Mouse (Mus musculus) T-helper 17 cell (primary cell): ENCODE measurements at regions not wholly inside any gene's neighbourhood (a gene's known extent, or its start where the extent isn't known, plus 50 kb on each side); places are given as distances from the start of the nearest gene placed in this dataset.
"Not testable (repeated sequence)": the region's sequence is repeated elsewhere in the genome, so short reads cannot be mapped to it uniquely, and the experiment has no call there.

ENCODE experiments used
- in situ Hi-C, 2 experiments: fragments of 300-600 bp; cut with MboI, MseI; formaldehyde crosslinking; loops; 1 replicate in 1 of 2; 2 replicates in 1 of 2; pipeline ENCODE4 v1.15.1; 2025; ENCODE audit warnings: high pct_unique_total_duplicates in 2 of 2

DNA sequence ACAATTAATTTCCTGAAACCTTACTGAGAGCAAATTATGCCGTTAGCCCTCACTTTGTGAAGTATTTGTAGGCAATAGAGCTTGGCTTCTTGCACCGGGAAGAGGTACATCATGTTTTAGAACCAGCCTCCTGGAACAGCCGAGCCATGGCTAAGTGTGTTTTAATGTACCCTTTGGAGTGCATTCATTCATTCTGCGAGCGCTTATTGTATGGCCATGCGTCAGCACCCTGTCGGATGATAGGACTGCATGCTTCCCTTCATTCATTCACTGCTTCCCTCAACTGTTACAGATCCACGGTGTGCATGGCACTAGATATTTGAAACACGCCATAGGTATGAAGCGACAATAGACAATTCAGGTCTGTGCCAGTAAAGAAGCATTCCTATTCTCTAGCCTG, 409.4 kb upstream of the Ercc4 start:
- in situ Hi-C loops: no loop called here

DNA sequence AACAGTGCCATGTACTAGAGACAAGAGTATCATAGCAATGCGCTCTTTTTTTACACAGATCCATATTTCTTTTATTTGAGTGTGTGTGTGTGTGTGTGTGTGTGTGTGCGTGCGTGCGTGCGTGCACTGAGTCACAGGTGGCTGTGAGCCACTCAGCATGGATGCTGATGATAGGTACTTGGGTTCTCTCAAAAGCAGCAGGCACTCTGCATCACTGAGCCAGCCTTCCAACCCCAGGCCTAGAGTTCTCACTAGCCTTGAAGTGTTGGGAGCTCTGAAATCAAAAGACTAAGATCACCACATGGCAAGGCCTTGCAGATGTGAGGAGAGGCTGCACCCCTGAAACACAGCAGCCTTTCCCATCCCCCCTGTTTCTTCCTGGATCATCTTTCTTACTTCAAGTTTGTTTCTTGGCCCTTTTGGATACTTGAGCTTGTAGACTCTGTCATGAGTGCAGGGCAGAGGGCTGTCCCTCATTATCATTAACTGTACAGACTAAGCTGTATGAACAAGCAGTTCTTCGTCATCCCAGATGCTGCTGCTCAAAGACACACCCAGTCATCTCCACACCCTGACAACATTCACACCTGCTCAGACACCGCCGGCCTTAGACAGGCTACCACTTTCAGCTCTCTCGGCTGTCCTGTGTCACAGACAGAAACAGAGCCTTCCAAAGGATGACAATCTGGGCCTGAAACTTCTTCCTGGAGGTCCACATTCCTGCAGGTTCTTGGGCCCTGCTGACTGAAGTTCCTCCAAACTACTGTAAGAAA, 405.5 kb upstream of the Ercc4 start:
- in situ Hi-C loops: no loop called here

DNA sequence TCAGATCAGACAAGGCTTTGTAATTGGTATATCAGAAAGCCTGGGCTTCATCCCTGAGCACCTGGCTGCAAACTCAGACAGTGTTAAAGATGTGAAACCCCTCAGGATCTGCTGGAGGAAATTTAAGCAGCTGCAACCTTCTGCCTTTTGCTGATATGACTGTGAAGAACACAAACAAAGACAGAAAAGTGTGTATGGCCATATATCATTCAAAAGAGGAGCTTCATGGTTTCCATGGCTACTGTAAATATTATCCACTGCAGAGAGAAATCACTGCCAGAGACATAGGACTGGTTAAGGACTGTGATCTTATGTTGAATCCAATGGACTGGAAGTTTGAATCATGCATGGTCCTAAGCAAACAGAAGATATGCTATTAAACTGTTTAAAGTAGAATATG, 402.6 kb upstream of the Ercc4 start:
- in situ Hi-C loops: no loop called here

DNA sequence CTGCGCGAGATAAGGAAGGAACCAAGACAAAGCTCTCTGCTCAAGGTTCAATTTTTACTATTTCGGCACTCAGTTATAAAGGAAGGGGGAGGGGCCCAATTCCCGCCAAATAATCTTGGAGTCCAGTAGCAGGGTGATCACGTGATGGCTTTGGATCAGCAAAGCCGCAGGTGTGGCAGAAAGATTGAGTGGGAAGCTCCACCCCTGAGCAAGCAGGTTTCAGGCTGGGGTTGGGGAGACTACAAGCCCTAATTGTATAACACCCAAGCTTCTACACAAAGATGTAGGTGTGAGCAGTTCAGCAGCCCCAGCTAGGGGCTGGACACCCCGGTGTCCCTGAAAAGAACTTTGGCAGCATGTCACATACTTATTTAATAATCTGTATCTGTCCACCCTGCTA, 388.1 kb upstream of the Ercc4 start:
- in situ Hi-C loops: not testable (repeated sequence)

DNA sequence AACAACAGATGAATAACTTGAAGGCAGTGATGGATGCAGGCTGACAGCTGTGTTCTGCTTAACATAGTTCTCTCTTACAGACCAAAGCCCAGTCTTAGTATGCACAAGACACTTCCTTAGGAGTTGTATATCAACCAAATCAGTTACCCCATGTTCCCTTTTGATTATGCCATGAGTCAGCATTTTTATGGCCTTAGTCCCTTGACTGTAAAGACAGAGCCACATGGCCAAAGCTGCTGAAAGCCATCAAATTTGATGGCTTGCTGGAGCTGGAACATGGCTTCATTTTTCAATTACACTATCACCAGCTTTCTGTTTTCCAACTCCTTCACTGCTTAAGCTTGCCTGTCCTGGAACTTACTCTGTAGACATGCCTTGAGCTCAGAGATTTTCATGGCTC, 383.4 kb upstream of the Ercc4 start:
- in situ Hi-C loops: no loop called here

DNA sequence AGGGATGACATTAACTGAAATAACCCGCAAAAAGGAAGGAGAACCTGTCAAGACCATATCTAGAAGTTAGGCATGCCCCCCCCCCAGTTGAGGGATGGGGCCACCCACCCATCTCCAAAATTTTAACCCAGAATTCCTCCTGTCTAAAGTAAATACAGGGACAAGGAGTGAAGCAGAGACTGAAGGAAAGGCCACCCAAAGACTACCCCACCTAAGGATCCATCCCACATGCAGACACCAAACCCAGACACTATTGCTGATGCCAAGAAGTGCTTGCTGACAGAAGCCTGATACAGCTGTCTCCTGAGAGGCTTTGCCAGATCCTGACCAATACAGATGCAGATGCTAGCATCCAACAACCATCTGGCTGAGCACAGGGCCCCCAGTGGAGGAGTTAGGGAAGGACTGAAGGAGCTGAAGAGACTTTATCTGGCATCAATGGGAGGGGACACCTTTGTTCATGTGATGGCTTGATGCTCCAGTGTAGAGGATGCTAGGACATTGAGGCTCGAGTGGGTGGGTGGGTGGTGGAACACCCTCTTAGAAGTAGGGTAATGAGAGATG, 379.2 kb upstream of the Ercc4 start:
- in situ Hi-C loops: not testable (repeated sequence)

DNA sequence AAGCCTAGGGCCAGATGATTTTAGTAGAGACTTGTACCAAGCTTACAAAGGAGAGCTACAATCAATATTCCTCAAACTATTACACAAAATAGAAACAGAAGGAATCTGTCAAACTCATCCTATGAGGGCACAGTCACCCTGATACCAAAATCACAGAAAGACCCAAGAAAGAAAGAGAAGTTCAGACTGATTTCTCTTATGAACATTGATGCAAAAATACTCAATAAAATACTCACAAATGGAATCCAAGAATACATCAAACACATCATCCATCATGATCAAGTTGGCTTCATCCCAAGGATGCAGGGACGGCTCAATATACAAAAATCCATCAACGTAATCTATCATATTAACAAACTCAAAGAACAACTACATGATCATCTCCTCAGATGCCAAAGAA, 377.9 kb upstream of the Ercc4 start:
- in situ Hi-C loops: no loop called here

DNA sequence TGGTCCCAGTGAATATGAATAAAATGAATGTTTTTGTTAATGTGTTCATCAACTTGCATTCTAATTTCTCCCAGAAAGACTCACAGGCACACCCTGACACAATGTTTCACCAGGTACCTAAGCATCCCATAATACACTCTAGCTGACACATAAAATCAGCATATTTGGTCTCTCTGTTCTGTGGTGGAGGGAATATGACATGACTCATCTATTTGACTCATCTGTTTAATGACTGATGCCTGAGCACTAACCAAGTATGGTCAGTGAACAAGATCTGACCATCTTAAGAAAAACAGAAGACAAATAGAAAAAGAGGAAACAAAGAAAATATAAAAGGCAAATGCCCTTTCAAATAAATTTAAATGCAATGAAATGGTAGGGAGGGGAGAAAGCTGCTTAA, 367.0 kb upstream of the Ercc4 start:
- in situ Hi-C loops: no loop called here

DNA sequence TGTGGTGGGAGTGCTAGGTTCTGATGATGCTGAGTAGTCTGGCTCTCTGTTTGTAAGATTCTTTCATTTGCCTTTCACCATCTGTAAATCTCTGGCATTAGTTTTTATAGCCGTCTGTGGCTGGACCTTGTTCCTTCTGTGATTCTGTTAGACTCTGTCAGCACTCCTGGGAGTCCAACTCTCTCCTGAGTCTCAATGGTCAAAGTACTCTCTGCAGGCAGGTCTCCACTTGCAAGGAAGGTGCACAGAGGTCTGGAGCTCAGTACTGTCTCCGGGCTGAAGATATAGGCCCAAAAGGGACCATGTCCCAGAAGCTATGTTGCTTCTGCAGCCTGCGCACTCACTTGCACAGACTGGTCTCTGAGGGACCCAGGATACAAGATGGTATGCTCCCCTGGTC, 356.3 kb upstream of the Ercc4 start:
- in situ Hi-C loops: no loop called here

DNA sequence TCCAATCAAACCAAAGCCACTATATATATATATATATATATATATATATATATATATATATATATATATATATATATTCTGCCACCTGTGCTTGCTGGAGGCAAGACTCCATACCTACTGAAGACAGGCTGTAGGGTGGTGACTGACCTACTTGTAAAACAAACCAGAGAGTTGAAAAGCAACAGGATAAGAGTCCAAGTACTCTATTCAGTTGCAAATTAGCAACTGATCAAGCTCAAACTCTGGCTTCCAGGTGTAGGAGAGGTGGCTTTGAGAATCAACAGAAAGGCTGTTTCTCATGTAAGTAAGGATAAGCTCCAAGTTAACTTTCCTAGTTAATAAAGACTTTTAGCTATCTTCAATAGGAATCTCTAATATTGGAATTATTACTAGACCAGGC, 355.1 kb upstream of the Ercc4 start:
- in situ Hi-C loops: no loop called here

DNA sequence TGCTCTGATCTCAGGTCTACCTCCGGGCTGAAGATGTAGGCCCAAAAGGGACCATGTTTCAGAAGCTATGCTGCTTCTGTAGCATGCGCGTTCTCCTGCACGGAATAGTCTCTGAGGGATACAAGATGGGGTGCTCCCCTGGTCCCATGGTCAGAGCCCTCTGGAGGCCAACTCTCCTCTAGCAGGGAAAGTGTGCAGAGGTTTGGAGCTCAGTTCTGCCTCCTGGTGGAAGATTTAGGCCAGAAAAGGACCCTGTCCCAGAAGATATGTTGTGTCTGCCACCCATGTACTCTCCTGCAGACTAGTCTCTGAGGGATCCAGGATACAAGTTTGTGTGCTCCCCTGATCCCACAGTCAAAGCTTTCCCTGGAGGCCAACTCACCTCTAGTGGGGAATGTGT, 350.9 kb upstream of the Ercc4 start:
- in situ Hi-C loops: no loop called here

DNA sequence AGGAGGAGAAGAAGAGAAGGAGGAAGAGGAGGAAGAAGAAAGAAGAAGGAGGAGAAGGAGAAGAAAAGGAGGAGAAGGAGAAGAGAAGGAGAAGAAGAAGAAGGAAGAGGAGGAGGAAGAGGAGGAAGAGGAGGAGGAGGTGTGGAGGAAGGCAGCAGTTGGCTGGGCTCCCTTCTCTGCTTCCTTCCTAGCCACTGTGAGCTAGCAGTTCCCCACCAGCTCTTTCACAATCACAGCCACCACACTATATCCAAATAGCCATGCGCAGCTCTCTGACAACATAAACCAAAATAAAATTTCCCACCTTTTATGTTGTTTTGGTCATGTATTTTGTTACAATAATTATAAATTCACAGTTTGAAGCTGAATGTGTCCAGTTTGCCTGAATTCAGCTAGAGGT, 345.3 kb upstream of the Ercc4 start:
- in situ Hi-C loops: no loop called here

DNA sequence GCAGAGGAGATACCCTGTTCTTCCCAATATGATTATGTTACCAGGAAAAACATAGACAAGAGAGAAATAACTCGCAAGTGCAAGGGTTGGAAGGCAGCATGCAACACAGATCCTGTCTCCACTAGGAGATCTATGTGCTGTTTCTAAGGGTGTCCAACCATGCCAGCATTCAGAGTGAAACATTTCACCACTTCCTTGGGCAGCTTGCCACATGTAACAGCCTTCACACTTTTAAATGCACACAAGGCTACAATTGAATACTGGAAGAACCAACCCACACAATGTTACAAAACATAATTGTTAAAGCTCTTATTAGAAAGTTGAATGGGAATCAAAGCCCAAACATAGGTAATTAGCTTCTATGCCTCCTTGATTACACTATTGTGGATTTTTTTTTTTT, 344.9 kb upstream of the Ercc4 start:
- in situ Hi-C loops: no loop called here

DNA sequence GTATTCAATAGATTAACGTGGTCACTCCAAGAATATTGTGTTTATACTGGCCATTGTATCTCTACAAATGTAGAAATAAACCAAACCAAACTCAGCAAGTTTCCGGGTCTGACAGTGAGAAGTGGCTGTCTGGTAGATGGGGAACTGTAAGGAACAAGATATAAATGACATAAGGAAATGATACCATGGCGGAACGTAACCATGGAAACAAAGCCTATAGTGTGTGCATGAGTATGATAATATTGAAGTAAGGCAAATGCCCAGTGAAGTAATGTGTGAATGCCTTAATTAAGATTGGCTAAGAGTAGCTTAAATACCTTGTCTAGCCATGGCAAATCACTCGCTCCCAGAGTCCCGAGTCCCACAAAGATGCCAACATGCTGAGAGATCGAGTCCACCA, 342.6 kb upstream of the Ercc4 start:
- in situ Hi-C loops: no loop called here

DNA sequence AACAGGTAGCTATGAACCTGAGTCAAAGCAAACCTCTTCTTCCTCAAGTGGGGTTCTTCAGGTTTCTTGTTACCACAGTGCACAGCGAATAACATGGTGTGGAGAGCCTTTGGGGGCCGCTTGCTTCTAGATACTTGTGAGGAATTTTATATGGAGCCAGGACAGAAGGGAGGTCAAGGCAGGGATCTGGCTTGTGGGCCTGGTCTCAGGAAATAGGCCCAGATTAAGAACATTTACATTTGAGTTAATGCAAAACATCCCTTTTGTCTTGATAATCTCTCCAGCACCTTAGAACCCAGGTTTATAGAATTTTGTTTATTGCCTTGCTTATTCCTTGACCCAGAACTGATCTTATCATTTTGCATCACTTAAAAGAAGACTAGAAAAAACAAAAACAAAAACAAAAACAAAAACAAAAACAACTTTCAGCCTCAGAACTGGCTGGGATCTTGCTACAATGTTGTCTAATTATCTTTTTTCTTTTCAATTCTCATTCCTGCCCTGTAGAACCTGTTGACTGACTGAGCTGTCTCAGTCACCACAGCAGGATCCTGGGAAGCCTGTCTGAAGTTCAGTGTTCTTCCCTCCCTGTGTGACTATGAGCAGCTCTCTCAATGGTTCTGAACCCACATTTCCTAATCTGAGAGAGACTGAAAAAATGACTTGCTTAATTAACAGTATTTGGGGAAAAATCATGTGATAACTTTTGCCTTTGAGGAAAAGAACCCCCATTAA, 341.2 kb upstream of the Ercc4 start:
- in situ Hi-C loops: no loop called here

DNA sequence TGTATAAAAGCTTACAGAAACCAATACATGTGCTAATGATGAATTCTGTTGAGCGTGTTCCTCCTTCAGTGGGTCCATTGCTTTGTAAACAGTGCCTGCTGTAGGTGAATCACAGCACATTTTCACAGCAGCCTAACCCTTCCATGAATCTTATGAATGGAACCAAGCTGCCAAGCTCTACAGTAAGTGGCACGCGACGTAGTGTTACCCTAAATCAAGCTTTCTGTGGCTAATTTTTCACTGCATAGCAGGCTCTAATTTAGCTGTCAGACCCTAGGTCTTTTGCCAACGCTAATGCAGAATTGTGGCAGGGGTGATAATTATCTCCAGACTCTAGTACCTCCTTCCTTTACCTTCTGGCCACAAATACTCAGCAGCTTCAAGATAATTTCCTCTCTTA, 339.0 kb upstream of the Ercc4 start:
- in situ Hi-C loops: no loop called here

DNA sequence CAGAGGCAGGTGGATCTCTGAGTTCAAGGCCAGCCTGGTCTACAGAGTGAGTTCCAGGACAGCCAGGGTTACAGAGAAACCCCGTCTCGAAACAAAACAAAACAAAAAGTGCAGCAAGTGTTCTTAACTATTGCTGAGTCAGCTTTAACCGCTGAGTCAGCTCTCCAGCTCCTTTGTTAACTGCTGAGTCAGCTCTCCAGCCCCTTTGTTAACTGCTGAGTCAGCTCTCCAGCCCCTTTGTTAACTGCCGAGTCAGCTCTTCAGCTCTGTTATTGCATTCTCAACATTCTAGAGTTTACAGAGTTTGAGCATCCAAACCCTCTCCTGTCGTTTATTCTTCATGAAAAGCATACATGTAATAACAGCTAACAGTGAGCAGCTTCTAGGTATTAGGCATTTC, 336.9 kb upstream of the Ercc4 start:
- in situ Hi-C loops: no loop called here

DNA sequence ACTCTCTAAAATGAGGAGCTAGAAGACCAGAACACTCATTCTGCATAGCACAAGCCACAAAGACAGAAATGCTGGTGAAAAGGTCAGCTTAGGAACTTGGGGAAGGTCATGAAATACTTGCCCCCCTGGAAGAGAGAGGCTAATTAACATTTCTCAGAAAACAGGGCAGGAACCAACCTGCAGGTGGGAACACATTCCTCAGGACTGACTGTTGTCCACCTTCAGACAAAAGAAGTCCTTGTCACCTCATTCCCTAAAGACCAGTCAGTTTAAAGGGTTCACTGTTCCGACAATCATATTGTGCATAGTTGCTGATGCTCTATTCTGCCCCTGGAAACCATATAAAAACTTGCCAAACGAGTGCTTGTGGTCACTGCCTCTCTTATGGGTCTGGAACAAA, 333.6 kb upstream of the Ercc4 start:
- in situ Hi-C loops: no loop called here

DNA sequence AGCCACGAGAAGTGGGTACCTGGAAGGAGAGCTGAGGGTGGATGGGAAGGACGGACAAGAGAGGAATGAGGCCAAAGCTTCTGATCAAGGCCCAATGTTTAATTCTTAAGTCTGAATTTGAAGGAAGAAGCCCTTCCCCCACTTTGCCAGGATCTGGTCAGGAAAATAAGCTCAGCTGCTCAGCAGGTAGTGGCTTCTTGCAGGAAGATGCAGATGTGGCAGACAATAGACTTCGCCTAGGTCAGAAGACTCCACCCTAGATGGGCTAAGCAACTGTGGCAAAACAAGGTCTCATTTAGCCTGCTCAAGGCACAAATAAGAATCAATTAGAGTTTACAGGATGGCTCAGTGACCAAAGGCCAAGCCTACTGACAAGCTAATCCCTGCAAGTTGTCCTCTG, 330.4 kb upstream of the Ercc4 start:
- in situ Hi-C loops: no loop called here

DNA sequence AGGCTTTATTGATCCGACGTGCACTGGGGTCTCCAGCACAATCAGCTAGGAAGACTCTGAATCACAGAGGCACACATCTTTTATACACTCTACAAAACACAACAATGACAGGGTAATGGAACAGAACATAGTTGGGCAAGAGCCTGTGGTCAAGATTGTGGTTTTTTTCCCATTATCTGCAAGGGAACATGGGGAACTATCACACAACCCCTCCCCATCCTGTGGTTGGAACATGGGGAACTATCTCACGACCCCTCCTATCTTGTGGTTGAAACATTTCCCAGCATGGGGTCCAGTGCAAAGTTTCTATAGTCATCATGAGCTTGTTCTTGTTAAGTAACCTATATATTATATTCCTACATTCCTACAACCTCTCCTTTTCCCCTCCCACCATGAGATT, 328.8 kb upstream of the Ercc4 start:
- in situ Hi-C loops: loop anchor here in 1 of 2 experiments (10.0 kb wide), 1 partner anchor 204 kb away; no protein-coding TSS in a partner anchor

DNA sequence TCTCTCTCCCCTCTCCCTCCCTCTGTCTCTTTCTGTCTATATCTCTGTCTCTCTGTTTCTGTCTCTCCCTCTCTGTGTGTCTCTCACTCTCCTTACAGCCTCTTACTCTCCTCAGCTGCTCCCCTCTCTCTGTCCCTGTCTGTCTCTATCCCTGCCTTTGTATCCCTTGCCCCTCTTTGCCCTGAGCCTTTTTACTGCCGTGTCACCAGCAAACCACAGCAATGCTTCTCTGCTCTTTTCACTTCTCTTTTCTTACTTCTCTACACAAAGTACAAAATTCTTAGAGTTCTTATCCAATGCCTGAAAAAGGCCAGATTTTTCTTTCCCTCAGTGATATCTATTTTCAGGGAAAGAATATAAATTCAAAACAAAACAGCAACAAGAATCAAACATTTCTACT, 323.7 kb upstream of the Ercc4 start:
- in situ Hi-C loops: loop anchor here in 1 of 2 experiments (10.0 kb wide), 1 partner anchor 199 kb away; no protein-coding TSS in a partner anchor

DNA sequence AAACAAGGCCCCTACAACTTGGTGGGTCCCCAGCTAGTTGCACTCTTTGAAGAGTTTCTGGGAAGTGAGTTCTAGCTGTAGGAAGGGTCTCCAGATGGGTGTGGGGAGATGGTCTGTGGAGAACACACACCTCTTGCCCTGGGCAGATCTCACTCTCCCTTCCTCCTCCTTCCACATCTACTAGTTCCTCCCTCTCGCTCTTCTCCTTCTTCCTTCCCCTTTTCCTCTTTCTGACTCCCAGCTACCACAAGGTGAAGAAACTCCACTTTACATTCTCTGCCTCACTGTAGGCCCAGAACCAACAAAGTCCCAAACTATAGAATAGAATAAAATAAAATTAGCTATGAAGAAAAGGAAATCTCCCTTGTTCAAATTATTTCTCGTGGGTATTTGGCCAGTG, 311.0 kb upstream of the Ercc4 start:
- in situ Hi-C loops: no loop called here

DNA sequence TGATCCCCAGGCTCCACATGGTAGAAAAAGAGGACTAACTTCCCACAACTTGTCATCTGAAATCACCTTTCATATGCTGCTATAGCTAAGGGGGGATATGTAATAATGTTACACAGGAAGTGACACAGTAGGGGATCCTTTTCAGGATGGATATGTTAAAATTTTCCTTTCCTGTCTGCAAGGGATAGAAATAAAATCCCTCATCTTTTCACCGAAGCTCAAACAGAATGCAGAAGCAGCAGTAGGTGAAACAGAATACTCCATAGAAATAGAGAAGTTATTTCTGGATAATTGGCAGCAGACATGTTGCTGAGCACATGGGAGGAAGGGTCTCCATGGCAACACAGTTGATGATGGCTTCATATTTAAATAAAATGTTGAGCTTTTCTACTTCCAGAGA, 309.3 kb upstream of the Ercc4 start:
- in situ Hi-C loops: no loop called here
